Mouse (Mus musculus): ENCODE data around the gene Il27ra. TPM values are rescaled to one million over a fixed set of nuclear protein-coding genes. Genes with fewer than 3 reads are reported as not detected.

Gene Il27ra
- polyA plus RNA-seq, 1 experiment from 2014 or later, result 0.55 TPM

GRCm38 (mm10) chr8:84053229-84053628, 10.8 kb upstream of the Il27ra start:
- no peak overlapping the region for H3K4me3 ChIP-seq (ENCODE audit: low read length)
- H3K27ac ChIP-seq (ENCODE audit: low read depth, low read length), result no peak overlapping the region
- no peak overlapping the region for H3K9ac ChIP-seq (ENCODE audit: low read depth, low read length)

GRCm38 (mm10) chr8:84052746-84053145, 10.4 kb upstream of the Il27ra start:
- Histone ChIP-seq H3K36me3 (ENCODE audit: control insufficient read depth, insufficient read depth, low read length) (no peaks in the 10 kb centered on the region), H3K9ac (ENCODE audit: low read depth, low read length) (no peak overlapping the region), H3K9me3 (ENCODE audit: control insufficient read depth, low read length) (no peaks in the 10 kb centered on the region), H3K4me2 (ENCODE audit: low read length) (no peak overlapping the region), H3K27me3 (replicated peaks; ENCODE audit: control insufficient read depth, insufficient read depth, low read length) (no peaks in the 10 kb centered on the region; the same call in 1 of the 2 replicates), H3K4me1 (ENCODE audit: control insufficient read depth, insufficient read depth, low read depth, low read length) (no peaks in the 10 kb centered on the region), H3K27ac (ENCODE audit: low read depth, low read length) (no peak overlapping the region), H3K4me3 (ENCODE audit: low read length) (no peak overlapping the region)
- WGBS, result 76% methylated on average over 3 of the region's 3 CpGs
- ATAC-seq, result no peak

More at GRCm38 (mm10) chr8:84053229-84053628, 10.8 kb upstream of the Il27ra start:
- Histone ChIP-seq H3K9me3 (ENCODE audit: control insufficient read depth, low read length) (no peaks in the 10 kb centered on the region), H3K4me2 (ENCODE audit: low read length) (no peak overlapping the region), H3K36me3 (ENCODE audit: control insufficient read depth, insufficient read depth, low read length) (no peaks in the 10 kb centered on the region), H3K27me3 (replicated peaks; ENCODE audit: control insufficient read depth, insufficient read depth, low read length) (no peaks in the 10 kb centered on the region; the same call in 1 of the 2 replicates), H3K4me1 (ENCODE audit: control insufficient read depth, insufficient read depth, low read depth, low read length) (no peaks in the 10 kb centered on the region)
- 93% methylated on average over 5 of the region's 5 CpGs for whole genome bisulfite sequencing
- ATAC-seq, result no peak

- no peaks in the 10 kb centered on the region for H3K36me3 ChIP-seq (ENCODE audit: control insufficient read depth, insufficient read depth, low read length)
- no peak overlapping the region for H3K9ac ChIP-seq (ENCODE audit: low read depth, low read length)
- WGBS, result 78% methylated on average over 5 of the region's 5 CpGs
- no peak overlapping the region for H3K4me2 ChIP-seq (ENCODE audit: low read length)
- peaks cover 21% of the 10 kb centered on the region for H3K27me3 ChIP-seq (replicated peaks; ENCODE audit: control insufficient read depth, insufficient read depth, low read length)
- 0 out of 2 replicates have a peak, but pooled peaks cover 2% of the 10 kb centered on the region for H3K4me1 ChIP-seq (ENCODE audit: control insufficient read depth, insufficient read depth, low read depth, low read length)
- H3K9me3 ChIP-seq (ENCODE audit: control insufficient read depth, low read length), result no peaks in the 10 kb centered on the region
- no peak overlapping the region for H3K27ac ChIP-seq (ENCODE audit: low read depth, low read length)
- no peak overlapping the region for H3K4me3 ChIP-seq (ENCODE audit: low read length)
- ATAC-seq, result no peak
Measured at GRCm38 (mm10) chr8:84048171-84048570, 5.8 kb upstream of the Il27ra start.

- H3K4me3 ChIP-seq (ENCODE audit: low read length), result no peak overlapping the region
- 89% methylated on average over 3 of the region's 3 CpGs for WGBS
- H3K9me3 ChIP-seq (ENCODE audit: control insufficient read depth, low read length), result no peaks in the 10 kb centered on the region
- H3K27ac ChIP-seq (ENCODE audit: low read depth, low read length), result no peak overlapping the region
- H3K4me2 ChIP-seq (ENCODE audit: low read length), result no peak overlapping the region
- peaks cover 12% of the 10 kb centered on the region for H3K4me1 ChIP-seq (ENCODE audit: control insufficient read depth, insufficient read depth, low read depth, low read length)
- no peak for ATAC-seq
- H3K9ac ChIP-seq (ENCODE audit: low read depth, low read length), result no peak overlapping the region
- peaks cover 36% of the 10 kb centered on the region for H3K27me3 ChIP-seq (replicated peaks; ENCODE audit: control insufficient read depth, insufficient read depth, low read length)
- H3K36me3 ChIP-seq (ENCODE audit: control insufficient read depth, insufficient read depth, low read length), result no peaks in the 10 kb centered on the region
Measured at GRCm38 (mm10) chr8:84046505-84046904, 4.1 kb upstream of the Il27ra start.

GRCm38 (mm10) chr8:84044900-84045299, 2.5 kb upstream of the Il27ra start, which contains the start of gene Rln3:
Gene Rln3 (minus strand): TSS chr8:84045000.
- Histone ChIP-seq H3K27ac (ENCODE audit: low read depth, low read length) (no peak within 1 kb of the TSS), H3K4me1 (ENCODE audit: control insufficient read depth, insufficient read depth, low read depth, low read length) (peaks cover 12% of the 10 kb centered on the region), H3K4me3 (ENCODE audit: low read length) (no peak within 1 kb of the TSS), H3K27me3 (replicated peaks; ENCODE audit: control insufficient read depth, insufficient read depth, low read length) (peaks cover 45% of the 10 kb centered on the region), H3K9ac (ENCODE audit: low read depth, low read length) (no peak within 1 kb of the TSS), H3K36me3 (ENCODE audit: control insufficient read depth, insufficient read depth, low read length) (no peaks in the 10 kb centered on the region), H3K4me2 (ENCODE audit: low read length) (no peak within 1 kb of the TSS), H3K9me3 (ENCODE audit: control insufficient read depth, low read length) (no peaks in the 10 kb centered on the region)
- ATAC-seq, result no peak
- 9% methylated on average over 9 of the region's 9 CpGs for WGBS

GRCm38 (mm10) chr8:84044103-84044502, 1.7 kb upstream of the Il27ra start:
- Histone ChIP-seq H3K27ac (ENCODE audit: low read depth, low read length) (no peak overlapping the region), H3K4me1 (ENCODE audit: control insufficient read depth, insufficient read depth, low read depth, low read length) (peaks cover 12% of the 10 kb centered on the region), H3K9ac (ENCODE audit: low read depth, low read length) (no peak overlapping the region), H3K4me3 (ENCODE audit: low read length) (no peak overlapping the region), H3K4me2 (ENCODE audit: low read length) (no peak overlapping the region), H3K9me3 (ENCODE audit: control insufficient read depth, low read length) (no peaks in the 10 kb centered on the region), H3K27me3 (replicated peaks; ENCODE audit: control insufficient read depth, insufficient read depth, low read length) (peaks cover 45% of the 10 kb centered on the region), H3K36me3 (ENCODE audit: control insufficient read depth, insufficient read depth, low read length) (no peaks in the 10 kb centered on the region)
- WGBS, result 5% methylated on average over 7 of the region's 7 CpGs
- no peak for ATAC-seq

- H3K4me3 ChIP-seq (ENCODE audit: low read length), result peak overlapping the region; percentile 36; the same call in 1 of the 2 replicates
- H3K27ac ChIP-seq (ENCODE audit: low read depth, low read length), result no peak overlapping the region
- no peak overlapping the region for H3K9ac ChIP-seq (ENCODE audit: low read depth, low read length)
- peak overlapping the region; percentile 72 for H3K4me2 ChIP-seq (ENCODE audit: low read length)
- 22% methylated on average over 12 of the region's 12 CpGs for WGBS
- H3K4me1 ChIP-seq (ENCODE audit: control insufficient read depth, insufficient read depth, low read depth, low read length), result peaks cover 12% of the 10 kb centered on the region
- H3K36me3 ChIP-seq (ENCODE audit: control insufficient read depth, insufficient read depth, low read length), result no peaks in the 10 kb centered on the region
- H3K27me3 ChIP-seq (replicated peaks; ENCODE audit: control insufficient read depth, insufficient read depth, low read length), result peaks cover 45% of the 10 kb centered on the region
- peak; percentile 55; the same call in 1 of the 2 replicates for ATAC-seq
- H3K9me3 ChIP-seq (ENCODE audit: control insufficient read depth, low read length), result no peaks in the 10 kb centered on the region
Measured at GRCm38 (mm10) chr8:84042948-84043342, 556 bp upstream of the Il27ra start.

- peak; percentile 28; the same call in 1 of the 2 replicates for ATAC-seq
- H3K4me3 ChIP-seq (ENCODE audit: low read length), result no peak overlapping the region
- peaks cover 10% of the 10 kb centered on the region for H3K4me1 ChIP-seq (ENCODE audit: control insufficient read depth, insufficient read depth, low read depth, low read length)
- no peaks in the 10 kb centered on the region for H3K9me3 ChIP-seq (ENCODE audit: control insufficient read depth, low read length)
- no peak overlapping the region for H3K9ac ChIP-seq (ENCODE audit: low read depth, low read length)
- no peak overlapping the region for H3K27ac ChIP-seq (ENCODE audit: low read depth, low read length)
- H3K4me2 ChIP-seq (ENCODE audit: low read length), result no peak overlapping the region
- WGBS, result 11% methylated on average over 5 of the region's 5 CpGs
- peaks cover 33% of the 10 kb centered on the region for H3K27me3 ChIP-seq (replicated peaks; ENCODE audit: control insufficient read depth, insufficient read depth, low read length)
- H3K36me3 ChIP-seq (ENCODE audit: control insufficient read depth, insufficient read depth, low read length), result no peaks in the 10 kb centered on the region
Measured at GRCm38 (mm10) chr8:84039050-84039449, 3.3 kb downstream of the Il27ra start.

- Histone ChIP-seq H3K4me1 (ENCODE audit: control insufficient read depth, insufficient read depth, low read depth, low read length) (peaks cover 10% of the 10 kb centered on the region), H3K4me3 (ENCODE audit: low read length) (no peak overlapping the region), H3K27ac (ENCODE audit: low read depth, low read length) (no peak overlapping the region), H3K36me3 (ENCODE audit: control insufficient read depth, insufficient read depth, low read length) (no peaks in the 10 kb centered on the region), H3K9me3 (ENCODE audit: control insufficient read depth, low read length) (no peaks in the 10 kb centered on the region), H3K9ac (ENCODE audit: low read depth, low read length) (no peak overlapping the region), H3K27me3 (replicated peaks; ENCODE audit: control insufficient read depth, insufficient read depth, low read length) (peaks cover 22% of the 10 kb centered on the region), H3K4me2 (ENCODE audit: low read length) (no peak overlapping the region)
- 72% methylated on average over 5 of the region's 5 CpGs for WGBS
- ATAC-seq, result no peak
Measured at GRCm38 (mm10) chr8:84038015-84038414, 4.4 kb downstream of the Il27ra start.
